In genomic region chr11:118165681-118166080, GRCm38 (mm10) we compare ENCODE assay signal across 8 mouse cellular contexts. TPM values are rescaled to one million over a fixed set of nuclear protein-coding genes. Genes with fewer than 3 reads are reported as not detected.
DNase-seq lines count a peak whose midpoint lies in the region; ATAC-seq lines count a peak whose summit lies in the region.

No protein-coding gene starts in this region.

- DNase-seq in forebrain, embryonic 10.5 days (ENCODE audit: extremely low spot score, low spot score): no peak
- no peak for DNase-seq in forebrain, embryonic 14.5 days (ENCODE audit: low spot score)
- DNase-seq in kidney, postnatal 10 days: peak; percentile 43
- DNase-seq in kidney, adult 11 months: no peak
- no peak for DNase-seq in embryonic facial prominence, embryonic 10.5 days (ENCODE audit: low spot score)
- peak; percentile 63 for DNase-seq in lung, postnatal 10 days
- DNase-seq in adrenal gland, adult 8-10 months: no peak

- no peak overlapping the region for H3K4me3 ChIP-seq in forebrain, embryonic 10.5 days
- H3K4me3 ChIP-seq in forebrain, embryonic 14.5 days (ENCODE audit: low read depth, low read length): no peak overlapping the region
- H3K4me3 ChIP-seq in embryonic facial prominence, embryonic 10.5 days: no peak overlapping the region

- 42% methylated on average over 11 of the region's 11 CpGs for WGBS in forebrain, embryonic 10.5 days
- 41% methylated on average over 11 of the region's 11 CpGs for WGBS in forebrain, embryonic 14.5 days
- WGBS in embryonic facial prominence, embryonic 10.5 days: 43% methylated on average over 11 of the region's 11 CpGs

- 0 out of 2 replicates have a peak overlapping the region, but pooled peaks have one; percentile 32 for H3K27ac ChIP-seq in forebrain, embryonic 10.5 days
- no peak overlapping the region for H3K27ac ChIP-seq in forebrain, embryonic 14.5 days (ENCODE audit: low read depth, low read length)
- peak overlapping the region; percentile 35 for H3K27ac ChIP-seq in embryonic facial prominence, embryonic 10.5 days (replicated peaks)

- H3K9ac ChIP-seq in forebrain, embryonic 14.5 days (ENCODE audit: low read length): no peak overlapping the region

- no peak for ATAC-seq in forebrain, embryonic 14.5 days
- no peak for ATAC-seq in activated CD4-positive, CD25-positive, alpha-beta regulatory T cell, adult 4 months

- no peaks in the 10 kb centered on the region for H3K9me3 ChIP-seq in forebrain, embryonic 10.5 days
- no peaks in the 10 kb centered on the region for H3K9me3 ChIP-seq in forebrain, embryonic 14.5 days (replicated peaks; ENCODE audit: control insufficient read depth, low read length)
- no peaks in the 10 kb centered on the region for H3K9me3 ChIP-seq in embryonic facial prominence, embryonic 10.5 days

- no peaks in the 10 kb centered on the region for H3K27me3 ChIP-seq in forebrain, embryonic 10.5 days (ENCODE audit: poor library complexity, severe bottlenecking)
- no peaks in the 10 kb centered on the region for H3K27me3 ChIP-seq in forebrain, embryonic 14.5 days (replicated peaks; ENCODE audit: control insufficient read depth, insufficient read depth, low read length)
- no peaks in the 10 kb centered on the region for H3K27me3 ChIP-seq in embryonic facial prominence, embryonic 10.5 days (replicated peaks; ENCODE audit: low read depth, poor library complexity, severe bottlenecking)

- H3K4me1 ChIP-seq in forebrain, embryonic 10.5 days: peaks cover 23% of the 10 kb centered on the region
- H3K4me1 ChIP-seq in forebrain, embryonic 14.5 days (ENCODE audit: control insufficient read depth, insufficient read depth, low read length): no peaks in the 10 kb centered on the region
- peaks cover 28% of the 10 kb centered on the region for H3K4me1 ChIP-seq in embryonic facial prominence, embryonic 10.5 days

- H3K4me2 ChIP-seq in forebrain, embryonic 14.5 days (ENCODE audit: low read length): no peak overlapping the region

- H3K36me3 ChIP-seq in forebrain, embryonic 10.5 days (replicated peaks): peaks cover 39% of the 10 kb centered on the region
- peaks cover 59% of the 10 kb centered on the region for H3K36me3 ChIP-seq in forebrain, embryonic 14.5 days (ENCODE audit: control insufficient read depth, insufficient read depth, low read length)
- peaks cover 73% of the 10 kb centered on the region for H3K36me3 ChIP-seq in embryonic facial prominence, embryonic 10.5 days (replicated peaks)

RNA-seq across cellular contexts. Expression of gene Dnah17, which starts 35.2 kb away (rescaled TPM):
- polyA plus RNA-seq in forebrain, embryonic 10.5 days (2016; fragmentation: Nextera tagmentation; extraction: Ambion mirVana): 0.18 and 0.27 TPM in 2 replicates
- polyA plus RNA-seq in forebrain, embryonic 14.5 days (2014; fragmentation: Nextera tagmentation; extraction: Ambion mirVana): 0.08 and 0.14 TPM in 2 replicates
- 0.17 and 0.19 TPM in 2 replicates for polyA plus RNA-seq in embryonic facial prominence, embryonic 10.5 days (2016; fragmentation: Nextera tagmentation; extraction: Ambion mirVana)
- under 1 TPM in 3 of 4 experiments, not detected in 1; 0.03 to 0.12 (median 0.03) TPM for total RNA-seq in adrenal gland, adult 8-10 months (2022)
- under 1 TPM; 0.28 to 0.46 TPM for polyA plus RNA-seq in activated CD4-positive, CD25-positive, alpha-beta regulatory T cell, adult 4 months (2017; shearing (Covaris generic))

Comparison
In these comparisons a context has a peak if more than half of its experiments do, and no peak if none do; other contexts are left out.
1. DNase-seq: peak in kidney, postnatal 10 days (single experiment) and lung, postnatal 10 days (single experiment); none in forebrain, embryonic 10.5 days (single experiment), forebrain, embryonic 14.5 days (single experiment), kidney, adult 11 months (single experiment), embryonic facial prominence, embryonic 10.5 days (single experiment) and adrenal gland, adult 8-10 months (single experiment).